Mouse (Mus musculus) heart, postnatal 10 days (tissue): ENCODE results near the gene Yeats2. TPM values are rescaled to one million over a fixed set of nuclear protein-coding genes. Genes with fewer than 3 reads are reported as not detected.
"Not testable (repeated sequence)": the region's sequence is repeated elsewhere in the genome, so short reads cannot be mapped to it uniquely, and the experiment has no call there.

Experiments used
- DNase-seq, 2 experiments: peaks; one replicate each; pipeline ENCODE4 v3.0.0; 2021
- intact Hi-C: fragments of 180-260 bp; cut with DNase I; formaldehyde crosslinking; loops from one replicate; pipeline ENCODE4 v1.15.1; 2025
- total RNA-seq, 2 experiments: library from RNA; stranded (reverse); gene quantifications; 2 replicates each; pipeline ENCODE4 v1.2.3; 2021

Yeats2 gene
- 10 to 100 TPM; 25.3 to 30.1 TPM for total RNA-seq

DNA sequence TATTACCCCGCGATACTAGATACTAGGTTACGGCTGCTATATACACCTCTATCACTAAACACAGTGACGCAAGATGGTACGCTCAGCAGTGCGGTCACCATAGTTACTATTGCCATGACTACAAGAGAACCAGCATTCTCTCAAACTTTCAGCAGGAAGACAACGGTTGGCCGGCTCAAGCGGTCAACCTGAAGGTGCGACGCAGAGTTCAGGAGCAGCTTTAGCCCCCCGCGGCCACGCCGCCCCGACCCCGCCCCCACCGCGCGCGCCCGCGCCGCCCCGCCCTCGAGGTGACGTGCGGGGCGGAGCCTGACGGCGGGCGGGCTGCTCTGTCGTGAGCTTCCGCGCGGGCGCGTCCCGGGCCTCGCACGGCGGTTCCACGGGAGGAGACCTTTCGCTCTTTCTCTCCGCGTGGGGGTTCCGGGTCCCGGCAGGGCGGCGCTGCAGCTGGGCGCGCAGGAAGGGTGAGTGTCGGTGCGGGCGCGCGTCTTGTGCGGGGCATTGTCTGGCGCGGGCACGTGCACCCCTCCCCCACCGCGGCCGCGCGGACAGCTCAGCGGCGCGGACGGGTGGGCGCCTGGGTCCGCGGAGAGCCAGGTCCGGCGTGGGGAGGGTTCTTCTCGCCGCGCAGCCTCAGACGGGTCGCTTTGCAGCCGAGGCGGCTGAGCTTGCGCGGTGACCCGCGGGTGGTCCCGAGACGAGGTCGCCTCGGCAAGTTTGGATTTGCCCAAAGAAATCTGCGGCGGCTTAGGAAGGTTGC is at the start of gene Yeats2:
Gene Yeats2 (plus strand): TSS at position 292 of the 760 bp plus-strand sequence.
- intact Hi-C loops = no loop called here
- DNase-seq = peak; percentile 87 to 89

- intact Hi-C loops = loop anchor here (5.0 to 10.0 kb wide), 3 partner anchors 114 to 189 kb away; partner anchors contain the start of gene Klhl6
- DNase-seq = peak in 1 of 2 experiments; percentile 37
Measured at GRCm38 (mm10) chr16:20095966-20096365, 44.9 kb upstream of the Yeats2 start.

DNA sequence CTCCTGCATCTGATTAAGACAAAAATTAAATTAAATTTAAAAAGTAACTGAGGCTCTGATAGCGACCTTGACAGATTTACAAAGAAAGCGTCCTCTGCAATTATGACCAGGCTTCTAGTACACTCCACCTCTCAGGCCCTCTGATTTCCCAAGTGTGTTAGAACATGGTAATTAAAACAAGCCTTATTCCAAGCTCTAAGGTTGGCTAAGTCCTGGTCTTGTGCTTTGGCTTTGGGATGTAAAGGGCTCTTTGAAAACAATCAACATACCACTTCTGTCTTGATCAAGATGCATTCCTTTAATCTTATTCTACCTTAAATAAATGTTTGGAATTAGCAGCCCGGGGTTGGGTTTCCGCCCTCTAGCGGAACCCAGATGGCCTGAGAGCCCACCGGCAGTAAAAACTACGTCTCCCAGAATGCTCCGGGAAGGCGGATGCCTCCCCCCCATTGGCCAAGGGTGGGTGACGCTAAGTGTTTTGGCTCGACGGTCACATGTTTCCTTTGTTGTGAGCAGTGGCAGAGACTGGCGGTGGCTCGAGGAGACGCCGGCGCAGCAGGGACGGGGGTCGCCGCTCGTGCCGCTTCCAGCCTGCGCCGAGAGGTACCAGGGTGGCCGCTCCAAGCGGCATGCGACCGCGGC is 43.7 kb upstream of the Yeats2 start, which contains the start of gene Klhl24:
Gene Klhl24 (plus strand): TSS at position 474 of the 642 bp plus-strand sequence.
- intact Hi-C loops = loop anchor here (5.0 to 10.0 kb wide), 3 partner anchors 115 to 190 kb away; partner anchors contain the start of gene Klhl6
- peak; percentile 96 for DNase-seq

GRCm38 (mm10) chr16:20097711-20098374 is 43.0 kb upstream of the Yeats2 start:
- intact Hi-C loops = loop anchor here (5.0 to 10.0 kb wide), 3 partner anchors 116 to 191 kb away; partner anchors contain the start of gene Klhl6

GRCm38 (mm10) chr16:20098375-20098727 is 42.5 kb upstream of the Yeats2 start:
- no peak for DNase-seq
- intact Hi-C loops = loop anchor here (5.0 to 10.0 kb wide), 3 partner anchors 116 to 191 kb away; partner anchors contain the start of gene Klhl6

More at GRCm38 (mm10) chr16:20097711-20098374, 43.0 kb upstream of the Yeats2 start:
- DNase-seq = peak; percentile 96 to 97

DNA sequence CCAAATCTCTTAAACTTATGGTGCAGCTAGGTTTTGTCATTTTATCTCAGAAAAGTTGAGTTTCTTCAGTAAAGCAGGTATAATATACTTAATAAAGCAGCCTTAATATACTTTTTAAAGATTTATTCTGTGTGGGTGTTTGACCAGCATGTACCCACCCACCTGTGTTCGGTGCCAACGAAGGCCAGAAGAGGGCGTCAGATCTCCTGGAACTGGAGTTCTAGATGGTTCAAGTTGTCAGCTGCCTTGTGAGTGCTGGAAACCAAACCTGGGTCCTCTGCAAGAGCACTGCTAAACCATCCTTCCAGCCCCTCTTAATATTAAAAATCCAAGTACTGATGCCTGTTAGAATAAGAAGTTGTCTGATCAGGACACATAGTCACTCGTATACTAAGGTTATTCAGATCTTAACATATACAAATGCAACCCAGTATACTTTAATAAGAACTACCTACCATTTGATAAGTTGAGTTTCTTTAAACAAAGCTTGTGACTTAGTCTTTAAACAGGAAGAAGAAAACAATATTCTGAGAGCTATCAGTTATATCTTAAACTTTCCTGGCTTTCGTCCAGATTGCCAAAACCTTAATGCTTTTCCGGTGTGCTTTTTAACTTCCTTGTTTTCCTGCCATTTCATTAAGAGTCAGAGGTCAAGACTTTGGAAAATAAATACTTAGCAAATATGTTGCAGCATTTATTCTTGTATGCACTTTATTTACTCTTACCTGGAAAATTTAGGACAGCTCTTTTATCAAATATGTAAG is 41.8 kb upstream of the Yeats2 start:
- no peak for DNase-seq
- intact Hi-C loops = loop anchor here (5.0 to 10.0 kb wide), 3 partner anchors 117 to 192 kb away; partner anchors contain the start of gene Klhl6

GRCm38 (mm10) chr16:20106996-20107395 is 33.9 kb upstream of the Yeats2 start:
- no peak for DNase-seq
- intact Hi-C loops = no loop called here

- intact Hi-C loops = no loop called here
- DNase-seq = no peak
Measured at GRCm38 (mm10) chr16:20108961-20109360, 31.9 kb upstream of the Yeats2 start.

GRCm38 (mm10) chr16:20112649-20113048 is 28.2 kb upstream of the Yeats2 start:
- DNase-seq = no peak

DNA sequence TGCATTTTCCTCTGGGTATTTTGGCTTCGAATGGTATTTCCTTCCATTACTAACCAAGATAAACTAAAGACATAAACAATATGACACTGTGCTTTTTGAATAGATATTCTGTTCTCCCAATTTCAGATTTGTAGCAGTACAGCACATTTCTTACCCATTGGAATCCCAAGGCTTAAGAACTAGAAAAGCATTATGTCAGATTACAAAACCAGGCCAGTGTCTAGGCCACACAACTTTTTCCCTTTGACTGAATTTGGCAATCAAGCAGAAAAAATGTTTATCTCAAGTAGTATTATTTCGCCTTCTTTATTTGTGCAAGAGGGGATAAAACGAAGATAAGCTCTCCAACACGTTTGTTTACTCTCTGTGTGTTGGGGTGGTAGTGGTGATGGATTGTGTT is 24.8 kb upstream of the Yeats2 start:
- intact Hi-C loops = no loop called here
- DNase-seq = no peak

More at GRCm38 (mm10) chr16:20112649-20113048, 28.2 kb upstream of the Yeats2 start:
- intact Hi-C loops = no loop called here

- intact Hi-C loops = not testable (repeated sequence)
Measured at GRCm38 (mm10) chr16:20126319-20126883, 14.5 kb upstream of the Yeats2 start.

GRCm38 (mm10) chr16:20130397-20130796 is 10.5 kb upstream of the Yeats2 start:
- intact Hi-C loops = no loop called here

More at GRCm38 (mm10) chr16:20126319-20126883, 14.5 kb upstream of the Yeats2 start:
- DNase-seq = not testable (repeated sequence)

DNA sequence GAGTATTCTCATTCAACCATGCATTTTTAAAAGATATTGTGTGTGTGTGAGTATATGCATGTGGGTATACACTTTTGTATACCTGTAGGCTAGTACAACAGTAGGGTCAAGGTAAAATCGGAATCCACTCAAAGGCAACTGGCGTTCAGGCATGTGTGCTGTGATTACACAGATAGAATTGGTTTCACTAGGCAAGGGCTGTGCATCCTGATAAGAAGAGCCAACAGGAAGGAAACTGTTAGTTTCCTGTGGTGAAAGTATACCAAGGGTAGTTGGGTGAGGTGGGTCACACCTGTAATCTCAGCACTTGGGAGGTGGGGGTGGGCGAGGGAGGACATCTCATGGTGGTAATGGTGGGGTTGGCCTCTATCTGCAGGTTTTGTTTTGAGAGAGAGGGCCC is 3.7 kb downstream of the Yeats2 start:
- no peak for DNase-seq
- intact Hi-C loops = no loop called here

More at GRCm38 (mm10) chr16:20130397-20130796, 10.5 kb upstream of the Yeats2 start:
- DNase-seq = no peak

DNA sequence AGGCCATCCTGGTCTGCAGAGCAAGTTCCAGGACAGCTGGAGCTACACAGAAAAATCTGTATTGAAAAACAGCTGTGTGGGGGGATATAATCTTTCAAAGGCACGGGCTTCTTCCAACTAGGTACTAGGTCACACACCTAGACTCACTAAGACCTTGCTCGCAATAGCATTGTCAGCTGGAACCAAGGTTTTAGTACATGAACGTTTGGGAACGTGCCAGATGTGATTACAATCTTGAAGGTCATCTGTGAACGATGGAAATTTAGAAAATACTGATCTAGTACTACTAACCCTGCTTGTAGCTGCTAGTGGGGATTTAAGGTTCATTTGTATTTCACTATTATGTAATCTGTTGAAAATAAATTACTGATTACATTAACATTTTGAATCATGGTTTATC is 11.1 kb downstream of the Yeats2 start:
- no peak for DNase-seq
- intact Hi-C loops = no loop called here

DNA sequence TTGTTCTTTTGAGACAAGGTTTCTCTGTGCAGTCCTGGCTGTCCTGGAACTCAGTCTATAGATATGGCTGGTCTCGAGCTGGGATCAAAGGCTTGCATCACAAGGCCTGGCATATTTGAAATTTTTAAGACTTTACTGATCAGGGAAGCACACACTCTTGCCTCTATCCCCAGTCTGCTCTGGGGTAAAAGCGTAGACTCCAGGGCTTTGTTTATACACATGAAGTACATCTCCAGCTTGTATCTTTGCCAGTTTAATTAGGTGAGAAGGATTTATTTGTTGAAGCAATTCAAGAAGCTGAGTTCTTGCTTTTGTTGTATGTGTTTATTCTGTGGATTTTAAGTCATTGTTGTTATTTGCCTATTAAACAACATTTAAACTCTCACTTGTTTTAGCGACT is 12.9 kb downstream of the Yeats2 start:
- intact Hi-C loops = no loop called here
- DNase-seq = no peak

DNA sequence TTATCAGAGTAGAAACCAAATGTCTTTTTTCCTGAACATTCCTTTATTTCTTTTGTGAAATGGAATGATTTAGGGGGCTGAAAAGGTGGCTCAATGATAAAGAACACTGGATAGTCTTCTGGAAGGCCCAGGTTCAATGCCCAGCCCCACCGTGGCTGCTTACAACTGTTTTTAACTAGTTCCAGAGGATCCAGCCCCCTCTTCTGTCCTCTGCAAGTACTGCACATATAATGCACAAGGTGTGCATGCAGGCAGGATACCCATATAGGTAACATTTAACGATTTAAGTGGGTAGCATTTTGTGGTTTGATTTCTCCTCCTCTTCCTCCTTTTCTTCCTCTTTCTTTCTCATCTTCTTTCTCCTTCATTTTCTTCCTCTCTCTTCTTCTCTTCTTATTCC is 19.3 kb downstream of the Yeats2 start:
- intact Hi-C loops = no loop called here
- DNase-seq = no peak

DNA sequence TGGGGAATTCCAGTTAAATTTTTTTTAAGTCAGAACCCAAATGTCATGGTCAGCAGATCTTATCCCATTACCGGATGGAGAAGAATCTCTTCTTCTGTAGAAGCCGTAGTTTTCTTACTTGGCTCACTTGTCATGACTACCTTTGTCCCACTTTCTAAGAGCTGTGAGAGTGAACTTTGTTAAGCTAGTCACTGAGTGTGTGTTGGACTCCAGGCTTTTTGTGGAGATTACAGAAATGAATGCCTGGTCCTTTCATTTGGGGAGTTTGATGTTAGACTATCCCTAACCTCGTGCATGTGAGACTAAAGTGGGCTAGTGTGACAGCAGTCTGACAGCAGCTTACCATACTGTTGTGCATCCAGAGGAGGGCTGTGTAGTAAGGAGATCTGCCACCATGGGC is 28.2 kb downstream of the Yeats2 start:
- intact Hi-C loops = no loop called here
- no peak for DNase-seq

DNA sequence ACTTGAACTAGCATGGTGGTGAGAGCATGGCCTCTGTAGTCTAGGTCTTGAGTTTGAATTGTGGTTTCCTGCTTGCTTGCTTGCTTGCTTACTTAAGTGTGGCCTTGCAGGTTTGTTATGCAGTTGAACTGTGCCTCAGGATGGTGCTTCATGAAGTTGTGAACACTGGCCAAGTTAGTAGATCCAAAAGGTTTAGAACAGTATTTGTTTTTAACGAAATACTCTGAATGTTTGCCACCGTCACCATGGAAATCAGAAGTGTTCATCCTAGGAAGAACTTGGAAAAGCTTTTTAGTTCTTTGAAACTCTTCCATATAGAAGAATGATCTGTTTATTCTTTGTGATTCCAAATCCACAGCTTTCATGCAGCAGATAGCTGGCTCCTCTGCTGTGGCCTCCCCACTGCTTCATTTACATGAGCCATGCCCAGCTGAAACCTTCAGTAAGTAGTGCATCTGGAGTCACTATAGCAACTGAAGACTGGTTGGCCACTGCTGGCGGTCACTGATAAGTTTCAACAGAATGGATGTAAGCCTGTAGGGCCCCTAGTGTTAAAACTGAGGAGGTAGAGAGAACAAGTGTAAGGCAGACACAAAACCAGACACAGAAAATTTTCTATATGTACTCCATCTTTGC is 28.7 kb downstream of the Yeats2 start:
- DNase-seq = peak; percentile 38 to 58
- intact Hi-C loops = no loop called here

DNA sequence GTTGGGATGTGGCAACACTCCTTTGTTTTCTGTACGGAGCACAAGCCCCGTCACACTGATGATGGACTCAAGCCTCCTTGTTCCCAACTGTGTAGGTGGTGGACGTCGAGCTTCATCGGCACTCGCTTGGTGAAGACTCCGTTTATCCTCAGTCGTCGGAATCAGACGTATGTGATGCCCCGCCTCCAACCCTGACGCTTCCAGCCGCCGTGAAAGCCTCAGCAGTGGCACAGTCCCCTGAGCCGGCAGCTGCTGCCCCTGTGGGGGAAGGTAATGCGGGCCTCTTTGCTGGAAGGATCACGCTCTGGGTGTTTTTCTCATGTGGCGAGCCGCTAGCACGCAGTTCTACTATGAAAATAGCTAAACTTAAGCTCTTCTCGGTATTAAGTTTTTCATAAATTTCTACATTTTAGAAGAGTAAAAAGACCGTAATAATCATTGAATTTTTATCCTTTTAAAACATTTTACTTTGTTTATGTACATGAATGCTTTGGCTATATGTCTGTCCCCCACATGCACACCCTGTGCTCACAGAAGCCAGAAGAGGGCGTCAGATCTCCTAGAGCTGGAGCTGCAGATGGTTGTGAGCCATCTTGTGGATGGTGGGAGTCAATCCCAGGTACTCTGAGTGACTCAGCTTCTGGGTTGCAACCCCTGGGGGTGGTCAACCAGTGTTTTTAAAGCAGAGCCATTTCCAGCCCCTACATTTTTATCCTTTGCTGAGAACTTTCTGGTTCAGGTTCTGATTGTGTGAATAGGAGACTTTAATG is 38.7 kb downstream of the Yeats2 start:
- intact Hi-C loops = no loop called here
- DNase-seq = no peak
